Mouse (Mus musculus) embryonic stem cell, embryonic (primary cell): ENCODE measurements around the gene Cdh7.
"Not testable (repeated sequence)": the region's sequence is repeated elsewhere in the genome, so short reads cannot be mapped to it uniquely, and the experiment has no call there.

Experiments used
- CTCF ChIA-PET, 4 experiments: fragments of 300-600 bp in 2 of 4; fragments of 350-600 bp in 2 of 4; sonication (Branson Sonifier 250); formaldehyde crosslinking; loops; one replicate each; lab custom pipeline; 2022; ENCODE audit warnings: inconsistent platforms in 2 of 4; lab: Charles Lee
- POLR2A ChIA-PET, 4 experiments: fragments of 300-600 bp in 2 of 4; fragments of 350-600 bp in 2 of 4; sonication (Branson Sonifier 250); formaldehyde crosslinking; loops; one replicate each; lab custom pipeline; 2022; ENCODE audit warnings: antibody characterized with exemption in 4 of 4, inconsistent platforms in 1 of 4; lab: Charles Lee

The Cdh7 gene

DNA sequence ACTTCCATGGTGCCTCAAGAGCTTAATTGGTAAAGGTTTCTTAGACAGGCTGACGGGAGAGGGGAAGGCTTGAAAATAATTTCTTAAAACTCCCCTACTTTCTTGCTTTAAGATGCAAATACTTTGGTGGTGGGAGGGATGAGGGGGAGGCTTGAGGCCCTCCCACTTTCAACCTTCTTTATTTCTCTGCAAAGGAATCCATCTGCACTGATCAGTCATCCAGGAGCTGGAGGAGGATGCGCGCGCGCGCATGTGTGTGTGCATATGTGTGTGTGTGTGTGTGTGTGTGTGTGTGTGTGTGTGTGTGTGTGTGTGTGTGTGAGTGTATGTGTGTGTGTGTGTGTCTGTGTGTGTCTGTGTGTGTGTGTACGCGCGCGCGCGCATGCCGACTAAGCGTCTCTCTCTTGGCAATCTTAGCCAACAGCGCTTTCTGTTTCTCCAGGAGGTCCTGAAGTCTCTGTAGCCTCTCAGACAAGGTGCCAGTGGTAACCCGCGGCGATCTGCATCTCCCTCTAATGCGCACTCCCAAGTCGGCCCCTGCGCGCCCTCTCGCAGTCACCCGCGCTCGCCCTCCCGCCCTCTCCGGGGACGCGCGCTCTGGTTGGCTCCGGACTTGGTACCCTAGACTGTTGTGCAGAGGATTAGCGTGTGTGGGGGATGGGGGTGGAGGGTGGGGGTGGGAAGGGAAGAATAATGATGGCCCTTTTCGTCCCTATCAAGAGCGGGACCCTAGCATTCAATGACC, at the start of gene Cdh7:
Gene Cdh7 (plus strand): TSS at position 368 of the 745 bp plus-strand sequence.
- CTCF ChIA-PET = no interaction called here
- POLR2A ChIA-PET = no interaction called here

DNA sequence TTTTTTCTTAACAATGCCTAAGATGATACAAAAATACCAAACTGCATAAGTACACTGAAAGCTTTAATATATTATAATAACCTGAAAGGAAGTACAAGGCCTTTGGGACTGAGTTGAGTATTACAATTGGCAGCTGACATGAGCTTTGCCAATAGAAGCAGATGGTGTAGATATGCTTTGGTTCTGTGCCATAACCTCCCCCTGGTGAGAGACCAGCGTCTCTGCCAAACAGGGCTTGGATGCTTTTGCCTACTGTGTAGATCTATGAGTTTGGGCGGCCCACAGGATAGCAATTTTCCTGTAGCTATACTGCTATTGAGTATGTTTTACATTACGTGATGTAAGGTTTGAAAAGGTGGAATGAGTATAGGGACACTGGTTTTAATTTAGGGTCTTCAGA, 49.6 kb upstream of the Cdh7 start:
- ChIA-PET CTCF (no interaction called here), POLR2A (no interaction called here)

DNA sequence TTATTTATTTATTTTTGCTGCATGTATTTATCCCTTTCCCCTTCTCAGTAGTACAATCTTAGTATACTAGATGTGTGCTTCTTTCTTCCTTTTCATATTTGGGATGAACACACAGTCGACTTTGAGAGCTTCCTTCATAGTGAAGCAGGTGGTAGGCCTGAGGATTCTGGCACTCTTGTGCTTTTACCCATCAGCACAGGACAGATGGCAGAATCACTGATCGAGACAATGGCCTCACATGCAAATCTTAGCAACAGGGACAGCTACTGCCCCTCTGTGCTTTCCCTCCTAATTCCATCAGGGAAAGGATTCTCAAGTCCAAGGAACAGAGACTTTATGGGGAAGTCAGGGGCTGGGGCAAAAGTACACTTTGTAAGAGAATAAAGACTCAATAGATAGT, 33.7 kb upstream of the Cdh7 start:
- CTCF ChIA-PET = no interaction called here

DNA sequence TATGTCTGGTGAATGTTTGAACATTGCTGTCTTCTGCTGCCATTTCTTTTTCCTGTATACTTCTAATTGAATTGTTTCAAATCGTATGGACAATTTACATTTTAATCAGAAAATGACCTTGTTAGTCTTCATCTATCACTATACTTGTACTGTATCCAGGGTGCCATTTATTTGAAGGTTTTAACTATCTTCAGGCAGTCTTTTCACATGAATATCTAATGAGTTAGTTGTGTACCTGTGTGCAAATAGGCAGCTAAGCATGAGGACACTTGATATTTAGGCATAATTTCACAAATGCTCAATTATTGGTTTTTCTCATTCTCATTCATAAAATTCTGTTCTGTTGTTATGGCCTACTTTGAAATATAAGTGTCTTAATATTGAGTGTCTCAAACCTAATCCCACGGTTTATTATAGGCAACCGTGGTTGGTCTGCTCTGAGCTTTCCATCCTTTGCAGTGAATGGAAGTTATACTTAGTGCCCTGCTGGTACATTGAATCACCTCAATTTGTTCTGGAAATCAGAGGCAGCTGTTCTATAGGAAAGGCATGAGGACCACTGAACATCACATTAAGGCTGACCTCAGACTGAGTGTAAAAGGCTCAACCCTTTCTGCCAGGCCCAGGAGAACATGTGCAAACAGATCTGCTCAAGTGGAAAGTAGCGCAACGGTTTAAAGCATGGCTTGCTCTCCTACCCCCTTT, 10.4 kb upstream of the Cdh7 start:
- POLR2A ChIA-PET = no interaction called here

More for the DNA sequence above, 33.7 kb upstream of the Cdh7 start:
- POLR2A ChIA-PET = no interaction called here

DNA sequence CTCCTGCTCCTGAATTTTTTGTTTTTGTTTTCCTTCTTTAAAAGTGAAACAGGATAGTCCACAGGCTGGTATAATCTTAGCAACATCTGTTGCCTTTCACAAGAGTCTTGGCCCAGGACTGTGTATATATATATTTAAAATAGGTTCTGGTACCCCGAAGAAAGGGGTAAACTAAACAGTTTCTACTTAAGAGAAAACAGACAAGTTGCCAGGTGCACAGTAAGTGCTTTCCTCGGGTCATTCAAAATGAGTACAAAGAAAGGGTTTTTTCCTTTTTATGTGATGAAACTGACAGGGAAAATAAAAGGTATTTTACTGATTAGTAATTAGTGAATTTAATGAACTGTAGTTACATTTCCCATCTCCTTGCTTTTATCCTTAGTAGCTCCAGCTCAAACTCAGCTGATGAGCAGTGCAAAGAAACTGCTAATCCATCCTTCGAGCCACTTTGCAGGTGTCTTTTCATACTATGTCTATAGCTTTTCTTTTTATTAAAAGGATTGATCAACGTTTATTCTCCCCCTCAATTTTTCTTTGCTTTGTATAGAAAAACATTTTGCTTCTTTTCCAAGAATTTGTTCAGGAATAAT, 9.7 kb upstream of the Cdh7 start:
- POLR2A ChIA-PET = no interaction called here
- CTCF ChIA-PET = no interaction called here

More for the DNA sequence above, 10.4 kb upstream of the Cdh7 start:
- CTCF ChIA-PET = no interaction called here

DNA sequence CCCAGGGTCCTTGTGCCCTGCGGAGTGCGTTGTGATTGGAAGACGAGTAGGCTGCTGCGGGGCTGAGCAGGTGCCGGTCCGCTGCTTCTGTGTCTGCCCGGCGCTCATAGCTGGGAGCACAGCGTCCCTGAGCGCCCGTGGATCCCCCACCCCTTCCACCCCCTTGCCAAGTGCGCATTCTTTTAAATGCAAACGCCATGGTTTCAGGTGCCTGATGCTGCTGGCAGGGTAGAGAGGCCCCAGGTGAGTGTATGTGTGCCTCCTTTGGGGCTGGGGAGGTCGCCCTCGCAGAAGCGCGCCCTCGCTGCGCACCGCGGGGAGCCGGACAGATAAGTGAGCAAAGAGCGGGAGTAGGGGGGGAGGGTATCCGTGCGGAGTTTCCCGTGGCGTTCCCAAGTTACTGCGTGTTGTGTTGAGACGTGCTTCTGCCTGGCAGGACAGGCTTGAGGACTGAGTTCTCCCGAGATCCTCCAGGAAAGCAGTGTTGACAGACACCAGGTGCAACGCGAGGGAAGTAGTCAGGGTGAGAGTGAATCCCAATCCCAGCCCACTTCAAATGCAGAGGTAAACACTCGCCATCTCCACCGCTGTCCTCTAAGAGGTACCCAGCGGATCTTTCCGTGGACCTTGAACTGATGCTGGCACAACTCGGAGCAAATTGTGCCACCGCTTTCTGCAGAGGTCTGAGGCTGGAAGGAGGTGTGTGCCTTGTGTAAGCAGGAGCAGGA, 742 bp downstream of the Cdh7 start:
- ChIA-PET CTCF (no interaction called here), POLR2A (no interaction called here)

DNA sequence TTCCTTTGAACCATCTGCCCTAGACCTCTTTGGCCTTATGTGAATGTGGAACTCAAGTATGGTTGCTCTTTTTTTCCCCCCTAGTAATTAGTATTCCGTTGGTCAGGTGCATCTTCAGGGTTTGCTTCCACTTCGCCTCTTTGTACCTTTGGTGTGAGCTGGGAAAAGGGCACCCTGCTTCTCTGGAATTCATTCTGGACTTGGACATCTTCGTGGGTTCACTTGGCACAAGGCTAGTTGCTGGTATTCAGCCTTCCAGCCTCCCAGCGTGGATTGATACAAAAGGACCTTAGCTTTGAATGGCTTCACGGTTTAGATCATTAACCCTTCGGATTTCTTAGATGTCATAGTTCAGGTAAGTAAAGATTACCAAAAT, 1.3 kb downstream of the Cdh7 start:
- CTCF ChIA-PET = no interaction called here
- POLR2A ChIA-PET = no interaction called here

DNA sequence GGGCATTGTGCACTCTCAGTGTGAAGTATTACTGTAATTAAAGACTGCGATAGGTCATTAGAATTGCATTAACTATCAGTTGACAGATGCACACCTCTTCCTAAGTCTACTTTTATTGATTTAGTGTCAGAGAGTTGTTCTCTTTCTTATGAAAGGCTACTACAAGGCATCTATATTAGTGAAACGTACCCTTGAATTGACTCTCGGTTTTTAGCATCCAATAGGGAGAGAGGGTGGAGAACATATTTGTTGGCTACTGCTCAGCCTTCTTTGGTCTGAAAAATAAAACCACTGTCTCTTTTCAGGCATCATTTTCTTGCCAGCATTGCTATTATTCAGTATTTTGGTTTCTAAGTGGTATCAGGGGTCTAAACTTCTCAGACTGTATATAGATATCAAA, 2.5 kb downstream of the Cdh7 start:
- CTCF ChIA-PET = no interaction called here
- POLR2A ChIA-PET = no interaction called here

DNA sequence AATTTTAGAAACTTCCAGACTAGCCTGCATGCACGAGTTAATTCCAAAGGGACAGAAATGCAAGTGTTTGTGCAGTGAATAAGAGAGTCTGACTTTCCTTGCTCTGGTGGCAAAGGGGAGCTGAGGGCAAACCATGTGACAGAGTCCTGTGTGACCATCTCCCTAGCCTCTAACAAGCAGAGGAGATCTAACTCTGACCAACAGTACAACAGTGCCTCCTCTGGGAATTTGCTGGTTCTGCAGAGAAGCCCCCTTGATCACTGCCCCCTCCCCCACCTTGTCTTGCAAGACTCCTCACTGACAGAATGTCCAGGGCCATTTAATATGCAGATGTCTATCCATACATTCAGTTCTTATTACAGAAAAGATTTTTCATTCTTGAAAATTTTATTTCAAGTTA, 3.2 kb downstream of the Cdh7 start:
- ChIA-PET POLR2A (no interaction called here), CTCF (no interaction called here)

DNA sequence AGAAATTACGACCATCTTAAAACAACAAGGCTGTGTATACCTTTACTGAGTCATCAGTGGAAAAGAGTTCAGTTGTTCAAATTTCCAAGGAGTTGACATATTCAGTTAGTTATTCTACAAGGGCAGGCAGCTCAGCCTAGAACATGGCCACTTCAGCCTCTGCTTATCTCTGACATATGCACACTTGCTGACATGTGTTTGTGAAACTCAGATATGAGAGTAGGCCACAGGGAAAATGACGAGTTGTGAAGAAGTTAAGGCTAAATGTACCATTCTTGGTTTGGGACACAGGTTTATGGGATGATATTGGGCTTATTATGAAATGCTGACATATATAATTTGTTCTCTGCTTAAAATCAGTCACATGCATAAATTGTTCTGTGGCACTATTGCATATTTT, 7.3 kb downstream of the Cdh7 start:
- ChIA-PET POLR2A (no interaction called here), CTCF (no interaction called here)

DNA sequence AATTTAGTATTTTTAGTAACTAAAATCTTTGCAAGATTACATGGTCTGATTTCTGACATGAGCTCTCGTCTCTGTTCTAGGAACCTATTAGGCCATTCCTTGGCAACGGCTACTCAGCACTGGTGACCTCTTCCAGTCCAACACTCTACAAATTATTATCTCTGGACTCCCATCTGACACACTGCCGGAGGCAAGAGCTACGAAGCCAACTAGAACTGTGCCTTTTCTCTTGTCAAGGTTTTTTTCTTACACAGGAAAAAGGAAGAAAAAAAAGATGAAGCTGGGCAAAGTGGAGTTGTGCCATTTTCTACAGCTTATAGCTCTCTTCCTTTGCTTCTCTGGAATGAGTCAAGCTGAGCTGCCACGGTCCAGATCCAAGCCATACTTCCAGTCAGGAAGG, 11.7 kb downstream of the Cdh7 start:
- ChIA-PET POLR2A (no interaction called here), CTCF (no interaction called here)

DNA sequence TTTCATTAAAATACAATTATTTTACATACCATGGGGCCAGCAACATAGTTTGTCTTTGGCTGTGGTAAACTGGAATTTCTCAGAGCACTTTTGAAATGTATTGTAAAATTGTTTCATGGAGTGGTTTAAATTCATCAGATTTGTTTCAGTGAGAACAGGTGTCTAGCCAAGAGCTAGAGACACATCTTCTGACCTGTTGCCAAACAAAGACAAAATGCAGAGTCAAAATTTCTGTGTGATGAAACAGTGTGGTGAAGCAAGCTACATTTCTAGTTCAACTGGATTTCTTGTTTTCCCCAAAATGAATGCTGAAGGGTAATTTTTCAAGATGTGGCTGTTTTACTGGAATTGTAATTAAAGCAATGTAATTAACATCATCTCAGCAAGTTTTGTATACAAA, 22.2 kb downstream of the Cdh7 start:
- CTCF ChIA-PET = no interaction called here

DNA sequence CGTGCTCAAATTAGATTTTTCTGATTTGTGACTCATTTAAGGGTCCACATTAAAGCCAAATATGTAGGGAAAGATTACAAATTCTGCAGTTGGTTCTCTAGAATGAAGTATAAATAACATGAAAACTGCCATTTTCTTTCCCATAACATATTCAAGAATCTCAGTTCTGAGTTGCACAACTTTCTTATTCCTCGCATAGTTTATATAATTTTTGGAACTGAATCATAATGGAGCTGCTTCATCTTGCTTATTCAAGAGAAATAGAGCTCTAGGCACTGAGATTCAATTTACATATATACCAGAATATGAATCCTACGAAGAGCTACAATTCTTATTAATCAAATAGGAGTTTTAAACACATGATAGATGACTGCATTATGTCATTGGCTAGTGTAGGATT, 22.8 kb downstream of the Cdh7 start:
- ChIA-PET CTCF (no interaction called here), POLR2A (no interaction called here)

More for the DNA sequence above, 22.2 kb downstream of the Cdh7 start:
- POLR2A ChIA-PET = no interaction called here

DNA sequence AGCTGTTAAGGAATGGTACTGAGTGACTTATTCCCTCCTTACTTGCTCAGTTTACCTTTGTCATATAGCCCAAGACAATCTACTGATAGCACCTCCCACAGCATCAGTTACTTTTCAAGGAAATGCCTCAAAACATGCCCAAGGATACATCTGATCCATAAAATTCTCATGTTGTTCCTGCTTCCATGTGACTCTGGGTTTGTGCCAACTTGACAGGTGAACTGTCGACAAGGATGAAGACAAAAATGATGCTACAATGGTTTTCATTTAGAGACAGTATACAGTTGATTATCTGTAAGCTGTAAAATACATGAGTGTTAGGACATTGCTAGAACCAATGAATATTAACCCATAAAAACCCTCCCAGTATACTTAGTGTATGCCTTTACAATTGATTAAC, 29.9 kb downstream of the Cdh7 start:
- CTCF ChIA-PET = no interaction called here
- POLR2A ChIA-PET = no interaction called here

DNA sequence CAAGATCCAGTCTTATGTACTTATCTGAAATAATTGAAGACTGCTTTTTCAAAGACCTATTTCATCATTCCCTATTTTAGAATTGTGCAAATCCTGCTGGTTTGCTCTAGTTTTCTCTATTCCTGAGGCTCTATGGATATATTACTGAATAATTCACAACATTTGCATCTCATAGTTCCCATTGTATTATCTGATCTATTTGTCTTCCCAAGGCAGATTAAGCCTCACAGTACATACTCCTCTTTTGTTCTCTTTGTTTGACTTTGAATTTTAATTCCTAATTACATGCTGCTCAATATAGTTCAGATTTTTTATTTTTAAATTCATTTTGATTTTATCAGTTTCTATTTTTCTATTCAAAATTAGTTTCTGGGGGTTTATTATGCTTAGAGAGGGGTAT, 74.1 kb downstream of the Cdh7 start:
- ChIA-PET POLR2A (no interaction called here), CTCF (no interaction called here)

DNA sequence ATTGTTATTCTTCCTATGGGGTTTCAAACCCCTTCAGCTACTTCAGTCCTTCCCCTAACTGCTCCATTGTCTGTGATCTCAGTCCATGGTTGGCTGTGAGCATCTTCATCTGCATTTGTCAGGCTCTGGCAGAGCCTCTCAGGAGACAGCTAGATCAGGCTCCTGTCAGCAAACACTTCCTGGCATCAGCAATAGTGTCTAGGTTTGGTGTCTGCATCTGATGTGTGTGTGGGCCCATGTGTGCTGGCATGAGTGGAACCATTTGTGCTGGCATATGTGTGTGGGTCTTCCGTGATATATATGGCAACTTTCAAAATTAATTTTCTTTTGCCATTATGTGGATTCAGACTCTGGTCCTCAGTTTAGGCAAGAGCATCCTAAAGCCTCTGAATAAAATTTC, 85.2 kb downstream of the Cdh7 start:
- ChIA-PET POLR2A (no interaction called here), CTCF (no interaction called here)

DNA sequence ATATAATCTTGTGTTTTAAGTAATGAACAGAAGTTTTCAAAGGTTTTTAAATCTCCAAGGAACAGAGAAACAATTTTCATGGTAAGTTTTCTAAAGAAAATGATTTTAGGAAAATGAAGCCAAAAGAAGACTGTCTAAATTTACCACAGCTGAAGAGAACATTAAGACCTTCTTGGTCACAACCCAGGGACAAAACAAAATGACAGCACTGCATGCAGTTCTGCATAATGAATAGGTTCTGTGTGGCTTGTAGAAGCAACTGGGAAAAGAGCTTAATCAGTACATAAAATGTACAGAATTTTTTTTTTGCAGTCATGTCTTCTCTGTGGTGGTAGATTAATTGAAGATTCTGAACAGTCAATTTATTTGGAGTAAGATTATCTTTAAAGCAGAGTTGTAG, 96.2 kb downstream of the Cdh7 start:
- ChIA-PET CTCF (no interaction called here), POLR2A (no interaction called here)

DNA sequence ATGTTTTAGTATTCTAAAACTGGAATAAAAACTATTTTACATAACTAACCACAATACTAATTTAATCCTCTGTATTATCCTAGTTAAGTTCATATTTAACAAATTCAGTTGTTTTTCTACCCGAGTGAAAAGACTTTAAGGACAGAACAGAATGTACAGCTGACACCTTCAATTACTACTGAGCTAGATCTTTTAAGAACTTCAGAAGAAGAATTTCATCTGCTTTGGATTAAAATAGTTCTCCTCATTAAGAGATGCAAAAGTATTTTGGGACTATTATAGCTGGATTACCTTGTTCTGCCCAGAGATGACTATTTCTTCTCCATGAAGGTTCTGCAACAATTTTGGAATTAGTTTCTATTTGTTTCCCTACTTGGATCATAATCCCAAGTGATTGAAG, 135.8 kb downstream of the Cdh7 start:
- ChIA-PET POLR2A (no interaction called here), CTCF (no interaction called here)

DNA sequence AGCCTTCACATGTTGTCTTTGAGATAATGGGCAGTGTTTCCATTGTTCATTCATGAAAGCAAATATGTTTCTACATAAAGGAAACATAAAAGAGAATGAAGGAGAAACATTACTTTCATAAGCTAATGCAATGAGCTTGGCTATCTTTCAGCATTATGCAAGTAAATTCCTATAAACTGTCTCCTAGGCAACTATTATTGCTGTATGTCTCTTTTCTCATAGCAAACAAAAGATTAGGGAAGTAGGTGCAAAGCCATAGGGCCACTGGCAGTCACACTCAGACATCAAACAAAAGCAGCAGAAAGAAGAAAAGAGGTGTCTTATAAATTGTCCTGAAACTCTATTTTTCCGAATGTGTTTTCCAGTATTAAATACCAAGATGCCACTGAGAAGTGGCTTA, 136.6 kb downstream of the Cdh7 start:
- CTCF ChIA-PET = no interaction called here
- POLR2A ChIA-PET = no interaction called here

DNA sequence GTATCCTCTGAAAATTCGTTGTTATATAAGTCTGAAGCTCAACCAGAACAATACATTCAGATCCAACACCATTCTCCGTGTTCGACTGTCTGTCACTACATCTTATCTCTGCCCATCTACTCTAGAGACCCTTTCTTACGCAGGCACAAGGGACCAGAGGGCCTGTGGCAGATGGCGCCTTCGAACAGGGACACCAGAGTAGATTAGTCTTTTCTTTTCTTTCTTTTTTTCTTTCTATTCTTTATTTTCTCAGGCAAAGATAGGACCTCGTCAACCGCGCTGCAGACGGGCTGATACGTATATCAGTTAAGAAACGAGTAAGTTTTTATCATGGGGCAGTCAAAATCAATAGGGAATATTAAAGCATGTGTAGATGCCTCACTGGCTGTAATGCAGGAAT, 189.2 kb downstream of the Cdh7 start:
- POLR2A ChIA-PET, CTCF ChIA-PET: not testable (repeated sequence)
